Mouse (Mus musculus) cerebellum, adult 2 months (tissue): ENCODE measurements around the gene Chrnb2.

Experiments used
- CTCF ChIP-seq: fragments of 200-500 bp; IDR thresholded peaks from 2 replicates; pipeline ENCODE4 v1.5.1; 2011; ENCODE audit warnings: low read depth, mild to moderate bottlenecking, control low read depth, low read length, moderate library complexity, borderline replicate concordance; ENCODE audit not compliant: insufficient read depth
- POLR2A ChIP-seq: fragments of 200-500 bp; IDR thresholded peaks from 2 replicates; pipeline ENCODE4 v1.6.1; 2011; ENCODE audit warnings: low read length, control low read depth, borderline replicate concordance; ENCODE audit not compliant: insufficient read depth

DNA sequence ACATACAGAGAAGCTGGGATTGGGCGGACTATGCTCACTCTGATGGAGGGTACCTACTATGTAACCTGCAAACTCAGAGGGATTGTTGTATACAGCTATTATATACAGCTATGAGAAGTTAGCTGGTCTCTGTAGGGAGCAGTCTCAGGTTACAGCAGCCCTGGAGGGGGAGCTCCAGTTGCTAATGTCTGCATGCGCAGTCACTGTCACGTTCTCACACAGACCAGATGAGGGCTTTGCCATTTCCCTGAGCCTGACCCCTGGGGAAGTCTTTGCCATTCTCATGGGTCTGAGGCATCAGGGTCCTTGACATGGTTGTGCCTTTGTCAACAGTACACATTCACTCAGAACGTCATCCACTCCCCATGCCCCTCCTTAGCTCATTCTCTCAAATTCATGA, 40.7 kb upstream of the Chrnb2 start:
- TF ChIP-seq POLR2A: no peak
- no peak for TF ChIP-seq CTCF
